Mouse (Mus musculus): ENCODE results near the gene Jund.
A peak's percentile ranks its signal among the peaks of the same experiment; 100 is the strongest.

Jund gene

DNA sequence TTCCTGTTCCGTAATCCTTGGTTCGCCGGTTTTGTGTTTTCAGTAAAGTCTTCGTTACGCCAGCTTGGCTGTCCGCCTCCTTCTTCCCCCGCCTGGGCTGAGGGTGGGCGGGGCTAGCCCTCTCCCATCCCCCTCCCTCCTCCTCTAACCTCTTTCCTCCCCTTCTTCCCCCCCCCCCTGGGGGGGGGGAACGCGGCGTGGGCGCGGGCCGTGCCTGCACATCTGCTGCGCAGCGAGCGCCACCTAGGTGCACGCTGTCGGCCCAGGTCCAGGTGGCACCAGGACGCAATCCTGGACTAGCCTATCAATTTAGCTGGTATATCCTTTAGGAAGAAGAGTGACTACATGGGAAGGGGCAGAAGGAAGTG, 1.8 kb downstream of the Jund start:
- peak; percentile 93 for DNase-seq

DNA sequence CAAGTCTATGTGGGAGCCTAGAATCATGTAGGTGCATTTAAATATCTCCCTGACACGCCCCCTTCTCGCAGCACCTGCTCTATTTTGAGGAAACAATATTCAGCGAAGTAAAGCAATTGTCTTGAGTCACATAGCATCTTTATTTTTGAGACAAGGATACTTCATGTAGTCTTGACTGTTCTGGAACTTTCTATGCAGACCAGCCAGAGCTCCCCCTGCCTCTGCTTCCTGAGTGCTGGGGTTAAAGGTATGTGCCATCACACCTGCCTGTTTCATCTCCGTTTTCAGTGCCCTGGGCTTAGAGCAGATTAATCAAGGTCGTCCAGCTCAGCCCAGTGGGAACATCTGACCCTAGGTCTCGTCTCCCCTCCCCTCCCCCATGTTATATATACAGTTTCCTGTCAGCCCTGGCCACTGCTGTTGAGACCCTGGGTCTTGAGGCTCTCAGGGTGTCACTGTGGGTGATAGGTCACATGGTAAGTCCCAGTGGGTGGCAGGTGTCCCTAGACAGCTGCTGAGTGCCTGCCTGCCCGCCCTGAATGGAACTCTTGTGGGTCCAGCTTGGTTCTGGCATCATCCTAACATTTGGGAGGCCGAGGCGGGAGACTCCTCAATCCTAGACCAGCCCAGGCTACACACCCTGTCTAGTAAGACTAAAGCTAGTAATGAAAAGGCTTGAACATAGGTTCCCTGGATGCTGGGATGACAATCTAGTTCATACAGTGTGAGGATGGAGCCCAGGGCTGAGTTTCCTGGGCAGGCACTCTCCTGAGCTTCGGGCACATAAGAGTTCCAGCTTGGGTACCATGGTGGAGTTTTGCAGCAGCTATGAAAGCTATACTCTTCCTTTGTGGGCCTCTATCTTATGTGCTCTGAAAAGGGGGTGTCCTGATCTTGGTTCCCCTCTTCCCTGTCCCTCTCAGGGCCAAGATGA, 2.6 kb downstream of the Jund start:
- DNase-seq, result no peak

DNA sequence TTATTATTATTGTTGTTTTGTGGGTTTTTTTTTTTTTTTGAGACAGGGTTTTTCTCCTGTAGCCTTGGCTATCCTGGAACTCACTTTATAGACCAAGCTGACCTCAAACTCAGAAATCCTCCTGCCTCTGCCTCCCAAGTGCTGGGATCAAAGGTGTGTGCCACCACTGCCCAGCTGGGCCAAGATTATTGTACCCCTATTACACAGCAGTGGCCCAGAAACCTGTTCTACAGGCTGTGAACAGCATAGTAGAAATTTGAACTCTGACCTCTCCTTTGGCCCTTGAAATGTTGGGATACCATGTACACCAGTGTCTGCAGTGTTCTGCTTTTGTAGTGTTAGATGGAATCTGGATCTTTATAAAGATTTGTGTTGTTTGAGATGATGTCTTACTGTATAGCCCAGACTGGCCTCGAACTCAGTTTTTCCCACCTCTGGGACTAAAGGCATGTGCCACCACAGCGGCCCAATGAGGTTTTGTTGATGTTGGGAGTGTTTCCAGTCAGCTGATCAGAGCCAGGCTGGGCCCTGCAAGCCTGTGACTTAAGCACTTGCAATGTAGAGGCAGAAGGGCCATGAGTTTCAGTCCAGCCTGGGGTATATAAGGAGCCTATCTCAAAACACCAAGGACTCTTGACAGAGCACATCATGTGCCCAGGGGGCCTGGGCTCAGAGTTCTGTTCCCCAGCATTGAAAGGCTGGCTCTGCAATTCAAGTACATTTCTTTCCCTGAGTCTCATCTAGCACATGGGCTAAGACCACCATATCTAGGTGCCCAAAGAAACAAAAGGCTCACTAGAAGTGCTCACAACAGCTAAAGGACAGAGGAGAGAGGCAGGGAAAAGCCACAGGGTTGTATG, 3.5 kb downstream of the Jund start:
- no peak for DNase-seq

DNA sequence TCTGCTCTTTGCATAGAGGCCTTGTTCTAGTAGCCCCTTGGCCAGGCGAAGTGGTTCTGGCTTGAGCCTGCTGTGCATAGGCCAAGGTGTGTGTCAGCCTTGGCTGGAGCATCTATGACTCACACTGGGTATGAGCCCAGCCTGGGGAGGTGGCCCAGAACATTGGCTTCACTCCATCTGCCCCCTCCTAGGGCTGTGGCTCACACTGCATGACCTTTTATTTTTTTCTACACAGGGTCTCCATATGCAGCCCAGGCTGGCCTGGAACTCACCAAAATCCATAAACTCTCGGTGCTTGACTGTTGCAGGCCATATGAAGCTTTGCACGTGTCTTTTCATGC, 4.1 kb downstream of the Jund start:
- DNase-seq, result peak; percentile 73

DNA sequence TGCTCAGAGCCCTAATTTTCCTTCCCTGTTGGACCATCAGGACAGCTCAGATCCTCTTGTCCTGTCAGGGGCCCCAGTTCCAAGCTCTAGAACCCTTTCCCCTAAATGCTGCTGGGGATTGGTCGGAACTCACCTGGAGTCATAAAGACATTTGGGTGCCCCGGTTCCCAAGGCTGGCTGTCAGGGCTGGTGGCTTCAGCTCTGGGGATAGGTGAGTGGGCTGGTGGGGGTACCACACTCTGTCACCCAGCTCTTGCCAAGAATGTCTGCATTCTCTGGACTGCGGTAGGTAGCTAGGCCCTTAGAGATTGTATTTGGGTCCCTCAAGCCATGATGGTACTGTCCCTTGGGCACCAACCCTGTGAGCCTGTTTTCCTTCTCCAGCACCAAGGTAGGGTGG, 4.5 kb downstream of the Jund start, which contains the start of gene Iqcn:
Gene Iqcn (plus strand): TSS at position 171 of the 400 bp plus-strand sequence.
- no peak for DNase-seq

DNA sequence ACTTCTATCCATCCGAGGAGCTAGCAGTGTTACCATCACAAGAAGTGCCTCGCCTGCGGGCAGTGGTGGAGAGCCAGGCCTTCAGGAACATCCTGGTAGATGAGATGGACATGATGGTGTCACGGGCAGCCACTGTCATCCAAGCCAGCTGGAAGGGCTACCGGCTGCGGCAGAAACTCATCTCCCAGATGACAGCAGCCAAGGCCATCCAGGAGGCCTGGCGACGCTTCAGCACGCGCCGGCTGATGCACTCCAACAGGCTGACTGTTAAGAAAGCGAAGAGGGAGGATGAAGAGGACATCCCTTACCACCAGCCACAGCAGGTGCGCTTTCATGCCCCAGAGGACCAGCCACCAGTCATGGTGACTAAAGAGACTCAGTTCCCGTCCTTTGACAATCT, 9.5 kb downstream of the Jund start:
- no peak for DNase-seq

DNA sequence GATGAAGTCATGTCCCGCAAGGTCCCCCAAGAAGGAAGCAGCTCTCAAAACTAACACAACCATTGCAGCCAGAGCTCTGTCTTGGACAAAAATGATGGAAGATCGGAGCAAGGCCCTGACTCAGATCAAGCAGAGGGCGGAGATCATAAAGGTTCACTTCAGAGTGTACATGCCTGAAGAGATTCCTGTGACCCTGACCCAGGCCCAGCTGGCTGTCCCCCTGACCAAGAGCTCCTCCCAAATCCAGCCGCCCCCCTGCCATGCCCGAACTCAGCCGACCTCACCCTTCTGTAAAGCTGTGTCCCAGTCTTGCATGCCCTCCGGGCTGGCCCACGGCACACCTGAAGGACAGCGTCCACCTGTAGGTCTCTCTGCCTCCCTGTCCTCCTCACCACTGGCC, 11.0 kb downstream of the Jund start:
- no peak for DNase-seq

DNA sequence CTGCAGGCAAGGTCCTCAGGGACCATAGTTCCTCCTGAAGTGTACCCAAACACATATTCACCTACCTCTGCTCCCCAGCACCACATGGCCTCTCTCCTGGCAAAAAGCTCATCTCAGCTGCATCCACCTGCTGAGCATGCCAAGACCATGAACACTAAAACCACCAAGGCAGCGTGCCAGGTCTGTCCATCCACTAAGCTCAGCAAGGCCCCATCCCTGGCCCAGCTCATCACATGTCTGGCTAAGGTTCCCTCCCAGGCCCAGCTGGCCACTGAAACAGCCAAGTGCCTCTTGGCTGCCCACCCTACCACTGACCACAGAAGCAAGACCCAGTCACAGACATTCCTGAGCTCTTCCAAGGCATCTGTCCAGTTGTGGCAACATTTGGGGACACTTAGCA, 11.5 kb downstream of the Jund start:
- DNase-seq, result no peak

DNA sequence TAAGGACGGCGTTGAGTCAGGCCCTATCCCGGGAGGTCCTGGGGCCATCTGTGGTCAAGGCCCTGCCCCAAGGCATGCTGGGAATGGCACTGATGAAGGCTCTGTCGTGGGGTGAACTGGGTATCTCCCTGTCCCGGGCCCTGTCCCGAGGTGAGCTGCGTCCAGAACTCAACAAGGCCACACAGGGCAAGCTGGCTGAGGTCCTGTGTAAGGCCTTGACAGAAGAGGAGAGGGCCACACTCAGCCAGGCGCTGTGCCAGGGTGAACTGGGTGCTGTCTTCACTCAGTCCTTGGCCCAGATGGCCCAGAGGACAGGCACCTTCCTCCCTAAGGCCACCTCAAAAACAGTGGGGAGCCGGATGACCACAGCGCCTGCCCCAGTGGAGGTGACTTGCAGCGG, 12.3 kb downstream of the Jund start:
- no peak for DNase-seq

DNA sequence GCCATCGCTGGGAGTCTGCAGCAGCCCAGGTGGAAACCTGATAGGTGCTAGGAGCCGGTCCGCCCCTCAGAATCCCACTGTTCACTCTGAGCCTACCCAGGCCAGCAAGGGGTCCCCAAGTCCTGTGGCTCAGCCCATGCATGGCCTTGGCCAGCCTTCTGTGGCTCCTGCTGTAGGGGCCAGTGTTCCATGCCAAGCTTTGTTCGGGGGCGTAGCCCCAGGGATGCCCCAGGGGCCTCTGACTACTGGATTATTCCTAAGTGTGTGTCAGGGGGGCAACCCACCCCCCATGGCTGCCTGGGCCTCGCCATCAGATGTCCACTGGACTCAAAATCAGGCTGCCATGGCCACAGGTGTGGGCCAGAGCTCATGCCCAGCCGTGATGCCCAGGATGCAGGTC, 15.2 kb downstream of the Jund start:
- DNase-seq, result no peak

DNA sequence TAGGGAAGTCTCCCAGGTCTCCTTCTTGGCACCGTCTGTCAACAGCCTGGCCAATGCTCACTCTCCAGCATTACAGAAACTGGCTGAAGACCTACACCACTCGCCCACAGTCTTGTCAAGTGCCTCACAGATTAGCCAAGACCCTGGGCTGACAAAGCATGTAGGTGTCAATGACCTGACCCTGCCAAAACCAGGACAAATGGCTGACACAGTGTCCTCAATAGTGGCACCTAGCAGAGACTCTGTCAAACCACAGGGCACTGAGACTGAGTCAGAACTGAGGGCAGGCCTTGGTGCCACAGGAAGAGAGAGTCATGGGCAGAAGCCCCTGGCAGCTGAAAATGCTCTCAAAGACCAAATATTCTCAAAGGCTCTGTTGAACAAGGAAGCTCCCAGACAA, 16.3 kb downstream of the Jund start:
- no peak for DNase-seq

DNA sequence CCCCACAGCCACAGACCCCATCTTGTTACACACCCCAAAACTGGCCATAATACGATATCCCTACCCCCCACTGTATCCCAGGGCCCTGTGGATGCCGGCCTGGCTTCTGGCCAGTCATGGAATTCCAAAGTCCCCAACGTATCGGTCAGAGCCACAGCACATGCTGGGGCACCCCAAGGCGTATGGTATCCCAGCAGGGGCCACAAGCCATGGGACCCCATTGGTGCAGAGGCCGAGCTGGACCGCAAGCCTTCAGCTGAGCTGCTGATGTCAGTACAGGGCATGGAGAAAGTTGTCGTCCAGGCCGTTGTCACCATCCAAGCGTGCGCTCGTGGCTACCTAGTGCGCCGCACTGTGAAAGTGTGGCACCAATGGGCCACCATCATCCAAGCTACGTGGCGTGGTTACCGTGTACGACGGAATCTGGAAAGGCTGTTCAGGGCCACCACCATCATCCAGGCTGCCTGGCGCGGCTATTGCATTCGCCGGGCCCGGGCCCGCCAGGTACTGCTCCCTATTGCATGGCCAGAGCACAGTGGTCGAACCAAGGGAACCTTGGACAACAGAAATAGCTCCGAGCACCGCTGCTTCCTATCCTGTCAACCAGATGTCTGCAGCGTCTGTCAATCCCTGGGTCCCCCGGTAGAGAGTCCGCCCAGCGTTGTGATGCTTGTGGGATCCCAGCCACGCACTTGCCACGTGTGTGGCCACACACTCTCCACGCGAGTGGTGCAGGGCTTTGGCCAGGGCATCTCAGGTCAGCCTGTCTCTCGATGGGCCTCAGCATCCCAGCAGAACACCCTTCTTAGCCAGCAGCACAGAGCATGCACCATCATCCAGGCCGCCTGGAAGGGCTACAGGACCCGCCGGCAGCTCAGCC, 18.0 kb downstream of the Jund start:
- DNase-seq, result no peak

DNA sequence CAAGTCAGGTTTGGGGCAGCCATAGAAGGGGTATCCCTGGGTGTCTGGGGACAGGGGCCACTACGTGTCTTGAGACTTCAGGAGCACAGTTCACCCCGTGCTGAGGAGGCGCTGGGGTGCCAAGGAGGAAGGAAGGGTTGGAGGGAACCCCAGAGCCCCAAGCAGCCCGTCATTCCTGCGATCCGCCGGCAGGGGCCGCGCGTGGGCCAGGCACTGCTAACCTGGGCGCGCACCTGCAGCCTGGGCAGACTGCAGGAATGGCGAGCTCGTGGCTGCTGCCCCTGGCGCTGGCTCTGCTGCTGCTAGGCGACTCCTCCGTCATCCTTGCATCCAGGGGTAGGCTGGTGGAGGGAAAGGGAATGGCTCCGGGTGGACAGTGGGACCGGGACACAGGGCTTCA, 19.5 kb downstream of the Jund start, which contains the start of gene Gm3336:
Gene Gm3336 (plus strand): TSS at position 247 of the 400 bp plus-strand sequence.
- peak; percentile 76 for DNase-seq

DNA sequence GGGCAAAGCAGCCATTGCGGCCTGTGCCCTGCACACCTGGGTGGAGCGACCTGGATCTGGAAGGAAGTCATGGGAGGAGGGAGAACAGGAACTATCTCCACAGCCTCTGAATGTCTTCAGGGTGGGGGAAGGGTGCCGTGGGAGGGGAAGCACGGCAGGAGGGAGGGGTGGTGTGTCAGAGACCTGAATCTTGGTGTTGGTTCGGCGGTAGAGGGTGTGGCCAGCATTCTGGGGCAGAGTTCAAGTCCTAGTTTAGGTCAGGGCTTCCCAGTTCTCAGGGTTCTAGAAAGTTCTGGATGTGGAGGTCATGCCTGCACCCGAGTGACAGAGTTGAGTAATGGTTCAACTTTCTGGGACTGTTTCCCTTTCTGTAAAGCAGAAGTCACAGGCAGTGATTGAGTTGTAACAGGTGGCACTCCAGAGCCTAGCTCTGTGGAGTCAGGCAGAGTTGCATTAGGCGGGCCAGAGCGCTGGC, 21.1 kb downstream of the Jund start:
- DNase-seq, result no peak

DNA sequence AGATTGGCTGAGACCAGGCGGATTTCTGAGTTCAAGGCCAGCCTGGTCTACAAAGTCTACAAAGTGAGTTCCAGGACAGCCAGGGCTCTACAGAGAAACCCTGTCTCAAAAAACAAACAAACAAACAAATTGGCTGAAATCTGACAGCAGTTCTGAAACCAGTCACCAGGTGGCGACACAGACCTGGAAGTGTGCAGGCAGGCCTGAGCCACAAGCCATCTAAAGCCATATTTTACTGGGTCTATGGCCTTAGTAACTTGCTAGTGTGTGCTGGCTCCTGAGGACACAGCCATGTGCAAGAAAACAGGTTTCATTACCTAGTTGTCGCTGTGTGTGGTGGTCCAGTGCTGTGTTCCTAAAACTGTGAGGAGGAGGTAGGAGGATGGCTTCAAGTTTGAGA, 22.0 kb downstream of the Jund start:
- DNase-seq, result peak; percentile 87

DNA sequence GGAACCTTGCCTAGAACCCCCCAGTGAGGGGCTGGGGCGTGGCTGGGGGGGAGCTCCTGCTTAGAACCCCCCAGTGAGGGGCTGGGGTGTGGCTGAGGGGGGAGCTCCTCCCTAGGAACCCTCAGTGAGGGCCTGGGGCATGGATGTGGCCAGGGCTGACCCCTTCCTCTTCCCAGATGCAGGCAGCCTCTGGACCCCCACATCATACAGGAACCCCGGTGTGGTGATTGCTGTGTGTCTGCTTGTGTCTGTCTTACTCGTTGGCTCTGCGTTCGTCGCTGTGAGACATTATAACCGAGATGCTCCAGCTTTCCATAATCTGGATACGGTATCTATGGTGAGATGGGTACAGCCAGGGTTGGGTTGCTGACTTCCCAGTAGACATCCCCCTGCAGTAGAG, 22.9 kb downstream of the Jund start:
- no peak for DNase-seq

DNA sequence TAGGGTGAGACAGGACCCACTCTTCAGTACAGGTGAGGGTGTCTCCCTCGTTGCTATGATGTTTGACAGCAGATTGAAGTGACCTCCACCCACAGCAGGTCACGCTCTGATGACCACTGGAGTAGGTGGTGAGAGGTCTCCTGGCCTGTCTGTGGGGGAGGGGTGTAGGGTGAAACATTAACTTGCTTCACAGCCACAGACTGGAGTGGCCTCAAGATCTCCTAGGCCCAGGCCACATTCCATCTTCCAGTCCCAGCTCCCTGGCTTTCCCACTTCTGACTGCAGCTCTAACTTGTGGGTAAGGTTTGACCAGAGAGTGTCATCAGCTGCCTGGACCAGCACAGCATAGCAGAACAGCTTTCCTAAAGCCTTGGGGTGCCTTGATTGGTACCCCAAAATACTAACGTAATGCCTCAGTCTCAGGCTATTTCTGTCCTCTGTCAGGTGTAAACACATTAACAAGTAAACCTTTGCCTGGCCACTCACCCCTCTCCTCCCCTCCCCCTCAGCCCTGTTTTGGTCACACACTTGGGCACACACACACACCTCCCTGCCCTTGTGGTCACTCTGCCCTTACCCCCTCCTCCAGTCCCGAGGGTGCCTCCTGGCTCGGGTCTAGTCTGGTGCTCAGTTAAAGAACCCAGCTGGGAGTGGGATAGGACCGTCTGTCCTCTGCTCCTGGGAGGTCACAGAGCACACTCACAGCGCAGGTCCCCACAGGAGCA, 24.9 kb downstream of the Jund start, which contains the start of gene Pde4c:
Gene Pde4c (plus strand): TSS at position 235 of the 725 bp plus-strand sequence.
- DNase-seq, result peak; percentile 67

DNA sequence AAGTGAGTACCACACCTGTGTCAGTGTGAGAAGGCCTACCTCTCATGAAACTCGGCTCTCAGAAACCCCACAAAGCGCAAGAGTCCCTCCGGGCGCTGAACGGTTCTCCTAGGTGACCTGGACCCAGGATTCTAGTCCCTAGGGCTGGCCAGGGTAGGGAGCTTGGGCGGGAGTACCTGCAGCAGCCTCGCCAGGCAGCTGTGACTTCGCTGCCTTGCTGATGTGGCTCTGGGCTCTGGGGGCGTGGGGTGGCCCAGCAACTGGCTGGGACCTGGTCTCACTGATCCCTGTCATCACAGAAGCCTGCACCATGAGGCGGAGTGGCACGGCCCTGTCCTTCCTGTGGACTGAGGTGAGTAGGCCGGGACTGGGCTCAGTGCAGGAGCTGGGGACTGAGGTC, 25.5 kb downstream of the Jund start:
- DNase-seq, result no peak

DNA sequence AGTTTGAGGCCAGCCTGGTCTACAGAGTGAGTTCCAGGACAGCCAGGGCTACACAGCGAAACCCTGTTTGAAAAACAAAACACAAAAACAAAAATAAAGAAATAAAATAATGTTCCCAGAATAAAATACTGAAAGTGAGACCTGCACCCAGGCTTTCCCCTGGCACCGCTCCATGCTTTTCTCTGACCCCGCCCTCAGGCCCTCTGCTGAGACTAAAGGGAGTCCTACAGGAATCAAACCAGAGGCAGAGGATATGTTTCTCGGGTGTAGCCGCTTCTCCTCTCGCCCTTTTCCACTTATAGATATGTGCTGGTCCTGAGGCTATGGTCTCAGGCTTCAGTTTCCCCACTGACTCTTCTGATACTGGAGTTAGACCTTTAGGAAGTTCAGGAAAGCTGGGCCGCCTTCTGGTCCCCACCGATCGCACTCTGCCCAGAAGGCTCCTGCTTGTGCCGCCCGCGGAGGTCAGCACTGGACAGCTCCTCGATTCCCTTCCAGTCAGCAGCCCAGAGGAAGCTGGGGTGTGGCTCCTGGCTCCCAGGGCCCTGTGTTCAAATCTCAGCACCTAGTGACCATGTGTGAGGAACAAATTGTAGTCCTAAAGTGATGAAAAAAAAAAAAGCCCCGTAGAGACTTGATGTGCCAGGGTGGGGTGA, 27.2 kb downstream of the Jund start:
- DNase-seq, result peak; percentile 67

DNA sequence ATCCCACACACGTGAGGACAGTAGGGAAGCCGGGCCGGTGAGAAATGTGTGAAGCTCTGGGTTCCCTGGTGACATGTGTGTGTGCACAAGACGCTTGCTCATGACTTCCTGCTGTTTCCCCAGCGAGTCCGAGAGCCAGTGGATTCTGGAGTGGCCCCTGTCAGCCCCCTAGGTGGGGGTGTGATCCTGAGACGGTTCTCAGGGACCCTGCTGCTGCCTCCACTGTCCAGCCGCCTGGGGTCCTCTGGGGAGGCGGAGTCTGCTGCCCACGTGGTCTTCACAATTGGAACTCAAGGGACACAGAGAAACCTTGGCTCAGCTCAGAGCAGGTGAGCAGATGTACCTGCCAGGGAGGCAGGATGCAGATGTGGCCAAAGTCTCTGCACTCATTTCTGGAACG, 28.0 kb downstream of the Jund start:
- DNase-seq, result no peak

DNA sequence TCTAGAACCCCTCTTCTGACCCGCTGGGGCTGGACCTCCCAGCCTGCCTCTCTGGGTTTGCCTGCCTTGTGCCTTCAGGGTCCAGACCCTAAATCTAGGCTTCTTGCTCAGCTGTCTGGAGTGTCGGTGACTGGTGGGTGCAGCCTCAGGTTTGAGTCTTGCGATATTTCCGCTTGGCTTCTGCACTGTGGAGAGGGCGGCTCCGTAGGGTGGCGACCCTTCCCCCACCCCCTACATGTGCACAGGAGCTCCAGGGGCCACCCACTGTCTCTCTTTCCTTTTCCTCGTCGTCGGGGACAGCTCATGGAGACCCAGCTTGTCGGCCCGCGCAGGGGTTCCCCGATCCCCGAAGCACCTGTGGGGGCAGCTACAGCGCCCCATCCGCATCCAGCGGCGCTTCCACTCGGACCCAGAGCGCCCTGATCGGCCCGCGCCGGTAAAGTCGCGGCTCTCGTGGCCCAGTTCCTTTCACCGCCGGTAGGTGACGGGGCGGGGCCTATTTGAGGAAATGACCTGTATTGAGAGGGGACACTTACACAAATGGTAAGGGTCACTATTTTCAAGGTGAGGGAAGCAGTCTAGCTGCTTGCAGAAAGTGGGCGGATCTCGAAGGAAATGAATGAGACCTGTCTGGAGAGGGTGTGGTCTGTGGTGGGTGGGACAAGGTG, 31.2 kb downstream of the Jund start:
- no peak for DNase-seq
